Mouse (Mus musculus) adrenal gland, postnatal 10 days (tissue): ENCODE results near the gene D8Ertd738e. TPM values are rescaled to one million over a fixed set of nuclear protein-coding genes. Genes with fewer than 3 reads are reported as not detected.

ENCODE experiments used
- DNase-seq: peaks from one replicate; pipeline ENCODE4 v3.0.0; 2021; ENCODE audit warnings: mixed read lengths
- microRNA-seq: library from miRNA; unstranded; fragments of <30 nt; microRNA quantifications from one replicate; pipeline ENCODE4 v1.2.0, GENCODE M21; 2021
- total RNA-seq, 2 experiments: library from RNA; stranded (reverse); gene quantifications; 2 replicates each; pipeline ENCODE4 v1.2.3; 2021

The D8Ertd738e gene
- total RNA-seq, 2 experiments from 2014 or later: 210 to 233 TPM

DNA sequence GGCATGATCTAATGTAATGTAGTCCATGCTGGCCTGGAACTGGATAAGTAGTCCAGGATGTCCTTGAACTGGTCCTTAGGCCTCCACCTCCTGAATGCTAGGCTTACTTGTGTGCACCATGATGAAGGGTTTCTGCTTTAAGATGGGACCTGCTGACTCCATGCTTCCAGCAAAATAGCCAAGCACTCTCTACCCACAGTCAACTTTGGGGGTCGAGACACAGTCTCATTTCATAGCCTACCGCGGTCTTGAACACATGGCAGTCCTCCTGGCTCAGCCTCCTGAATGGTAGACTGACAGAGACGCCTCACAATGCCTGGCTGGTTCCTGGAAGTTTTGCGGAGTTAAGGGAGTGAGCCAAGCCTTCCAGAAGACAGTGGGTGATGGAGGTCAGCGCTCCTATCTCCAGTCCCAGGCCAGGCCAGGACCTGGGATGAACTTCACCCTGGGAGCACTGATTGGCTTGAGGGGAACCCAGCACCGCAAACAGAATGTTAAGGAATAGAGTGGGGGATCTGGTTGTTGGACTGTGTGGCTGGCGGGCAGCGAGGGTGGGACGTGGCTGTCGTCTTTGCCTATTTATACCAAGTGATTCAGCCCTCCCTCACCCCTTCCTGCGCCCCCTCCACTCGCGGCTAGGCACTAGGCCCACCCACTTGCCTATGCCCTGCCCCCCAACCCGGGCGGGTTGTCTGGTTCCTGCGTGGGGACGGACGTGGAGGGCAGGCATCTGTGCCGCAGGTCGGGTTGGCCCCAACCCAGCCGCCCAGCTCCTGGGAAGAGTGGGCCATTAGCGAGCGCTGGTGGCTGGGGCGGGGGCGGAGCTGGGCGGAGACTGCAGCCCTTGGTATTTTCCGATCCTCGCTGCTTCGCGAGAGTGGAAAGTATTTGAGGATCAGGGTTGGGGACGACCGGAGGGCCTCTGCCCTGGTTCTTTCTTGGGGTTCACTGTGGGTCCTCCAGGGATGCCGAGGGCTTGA is 46.3 kb downstream of the D8Ertd738e start:
- DNase-seq: peak; percentile 92

DNA sequence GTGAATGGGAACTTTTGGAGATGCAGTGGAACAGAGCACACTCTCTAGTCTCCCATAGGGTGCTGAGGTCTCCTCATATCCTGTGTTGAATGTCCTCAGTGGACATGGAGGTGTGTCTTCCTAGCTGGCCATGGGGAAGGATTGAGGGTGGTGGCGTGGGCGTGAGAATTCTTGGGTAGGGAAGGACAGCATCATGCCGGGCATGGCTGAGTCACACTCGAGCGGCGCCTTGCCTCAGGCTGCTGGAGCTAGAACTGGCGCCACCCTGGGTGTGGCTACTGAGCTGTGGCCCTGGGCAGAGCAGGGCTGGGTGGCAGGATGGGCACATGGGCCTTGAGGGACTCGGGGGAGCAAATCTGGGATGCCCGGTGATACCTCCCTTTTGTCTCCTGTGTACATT is 47.1 kb downstream of the D8Ertd738e start:
- DNase-seq: peak; percentile 78

DNA sequence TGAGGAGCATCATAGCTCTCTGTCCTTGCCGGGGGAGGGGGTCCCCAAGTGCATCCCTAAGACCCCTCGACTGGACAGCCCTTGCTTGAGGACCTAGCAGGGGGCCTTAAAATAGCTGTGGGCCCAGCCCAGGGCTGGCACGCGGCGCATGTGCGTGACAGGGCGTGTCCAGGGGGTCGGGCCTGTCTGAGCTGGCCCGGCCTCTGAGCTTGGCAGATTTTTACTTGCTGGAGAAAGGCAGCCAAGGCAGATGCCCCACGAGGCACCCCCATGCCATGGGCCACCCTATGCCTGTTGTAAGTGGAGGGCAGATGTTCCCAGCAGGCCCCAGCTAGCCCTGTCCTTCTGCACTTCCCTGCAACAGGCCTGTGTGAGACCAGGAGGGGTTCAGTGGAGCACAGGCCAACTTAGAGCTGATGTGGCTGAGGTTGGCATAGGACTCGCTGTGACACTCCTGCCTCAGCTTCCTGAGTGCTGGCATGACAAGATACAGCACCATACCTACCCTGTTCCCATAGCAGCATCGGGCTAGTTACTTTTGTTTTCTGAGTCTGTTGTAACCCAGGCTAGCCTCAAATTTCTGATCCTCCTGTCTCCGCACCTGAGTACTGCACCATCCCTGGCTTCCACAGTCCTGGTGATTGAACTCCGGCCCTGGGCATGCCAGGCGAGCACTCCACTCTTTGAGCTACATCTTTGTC is 47.8 kb downstream of the D8Ertd738e start:
- peak; percentile 88 for DNase-seq

DNA sequence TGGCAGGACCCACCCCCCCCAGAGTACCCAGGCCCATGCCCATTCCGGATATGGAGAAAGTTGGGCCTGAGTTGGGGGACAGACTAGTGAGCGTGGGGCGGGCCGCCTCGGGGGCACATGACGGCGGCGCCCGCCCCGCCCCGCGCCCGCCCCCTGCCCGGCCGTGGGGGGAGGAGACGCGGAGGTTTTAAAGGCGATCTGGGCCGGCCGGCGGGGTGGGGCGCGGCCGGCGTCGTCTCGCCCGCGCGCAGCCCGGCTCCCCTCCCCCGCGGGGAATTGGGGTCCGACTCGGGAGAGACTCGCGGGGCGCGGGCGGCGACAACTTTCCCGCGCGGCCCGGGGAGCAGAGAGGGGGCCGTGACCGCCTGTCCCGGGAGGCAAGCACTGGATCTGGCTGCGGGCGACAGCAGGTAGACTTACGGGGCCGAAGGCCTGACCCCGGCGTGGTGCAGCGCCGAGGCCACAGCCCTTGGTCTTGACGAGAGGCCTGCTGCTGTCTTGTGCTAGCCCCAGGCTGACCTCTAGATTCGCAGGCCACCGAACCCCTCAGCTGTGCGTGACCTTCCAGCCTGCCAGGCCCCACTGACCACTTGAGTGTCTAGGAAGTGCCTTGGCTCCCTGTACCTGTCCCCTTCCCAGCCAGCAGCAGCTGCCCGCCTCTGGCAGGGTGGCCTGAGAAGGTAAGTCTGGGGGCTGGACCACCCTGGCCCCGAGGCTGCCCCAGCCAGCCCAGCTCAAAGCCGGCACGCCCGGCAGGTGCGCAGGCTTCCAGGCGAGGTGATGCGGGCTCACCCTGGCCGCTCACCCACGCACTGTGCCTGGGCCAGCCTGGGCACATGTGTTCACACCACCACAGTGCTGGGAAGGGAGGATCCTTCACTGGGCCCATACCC is 48.6 kb downstream of the D8Ertd738e start:
- peak; percentile 90 for DNase-seq

DNA sequence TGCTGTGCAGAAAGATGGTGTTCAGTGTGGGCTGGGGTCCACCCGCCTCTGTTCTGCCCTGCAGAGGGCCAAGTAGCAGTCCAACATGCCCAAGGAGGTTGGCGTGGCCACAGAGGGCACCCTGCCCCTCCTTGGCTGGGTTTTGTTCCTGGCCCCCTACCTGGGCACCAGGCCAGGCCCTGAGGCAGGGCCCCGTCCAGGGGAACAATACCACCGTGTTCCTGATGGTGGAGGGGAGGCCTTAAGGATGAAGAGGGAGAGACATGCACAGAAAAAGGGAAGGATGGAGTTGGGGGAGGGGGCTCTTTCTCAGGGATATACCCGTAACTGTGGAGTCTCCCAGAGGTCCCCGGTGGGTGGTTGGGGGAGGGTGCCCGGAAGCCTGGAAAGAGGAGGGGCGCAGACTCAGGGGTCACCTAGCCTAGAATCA is 49.4 kb downstream of the D8Ertd738e start:
- DNase-seq: peak; percentile 29

DNA sequence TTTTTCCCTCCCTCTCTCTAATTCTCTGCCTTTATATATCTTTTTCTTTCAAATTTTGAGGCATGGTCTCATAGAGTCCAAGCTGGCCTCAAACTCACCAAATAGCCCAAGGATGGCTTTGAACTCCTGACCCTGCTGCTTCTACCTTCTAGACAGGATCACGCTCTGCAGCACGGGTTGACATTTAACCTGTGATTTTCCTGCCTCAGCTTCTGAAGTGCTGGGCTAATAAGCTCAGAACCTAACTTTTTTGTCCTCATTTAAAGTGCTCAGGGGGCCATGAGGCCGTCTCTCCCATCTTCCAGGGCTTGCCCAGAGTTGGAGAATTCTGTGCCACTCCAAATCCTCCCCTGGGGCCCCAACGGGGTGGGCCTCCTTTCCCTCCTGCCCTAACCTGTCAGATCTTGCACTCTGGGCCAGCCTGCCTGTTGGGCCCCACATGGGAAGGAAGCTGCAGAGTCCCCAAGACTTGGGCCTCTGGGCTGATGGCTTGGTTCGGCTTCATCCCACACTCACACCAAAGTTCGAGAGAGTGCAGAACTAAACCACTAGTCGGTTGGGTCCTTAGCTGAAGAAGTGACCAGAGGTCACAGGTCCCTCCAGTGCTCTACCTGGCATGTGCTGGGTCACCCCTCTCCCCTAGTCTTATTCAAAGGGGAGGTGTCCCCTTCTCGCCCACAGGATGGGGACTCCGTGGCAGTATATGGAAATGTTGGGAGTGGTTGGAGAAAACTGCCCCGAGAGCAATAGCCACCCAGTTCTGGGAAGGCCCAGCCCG is 50.0 kb downstream of the D8Ertd738e start:
- no peak for DNase-seq

DNA sequence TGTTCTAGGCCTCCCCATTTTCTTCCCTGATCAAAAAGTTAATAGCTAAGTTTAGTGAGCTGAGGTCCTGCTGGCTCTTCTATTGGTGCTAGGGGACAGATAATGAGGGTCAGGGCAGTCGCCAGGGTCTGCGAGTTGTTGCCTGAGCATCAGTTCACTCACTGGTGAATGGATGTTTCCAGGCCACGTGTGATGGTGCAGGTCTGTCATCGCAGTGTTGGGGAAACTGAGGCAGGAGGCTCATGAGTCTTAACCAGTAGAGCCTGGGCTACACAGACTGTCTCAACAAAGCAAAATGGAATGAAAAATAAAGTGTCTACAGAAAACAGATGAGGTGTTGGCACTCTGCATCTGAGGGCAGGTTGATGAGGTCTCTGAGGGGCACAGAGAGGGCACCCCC is 50.6 kb downstream of the D8Ertd738e start:
- DNase-seq: no peak

DNA sequence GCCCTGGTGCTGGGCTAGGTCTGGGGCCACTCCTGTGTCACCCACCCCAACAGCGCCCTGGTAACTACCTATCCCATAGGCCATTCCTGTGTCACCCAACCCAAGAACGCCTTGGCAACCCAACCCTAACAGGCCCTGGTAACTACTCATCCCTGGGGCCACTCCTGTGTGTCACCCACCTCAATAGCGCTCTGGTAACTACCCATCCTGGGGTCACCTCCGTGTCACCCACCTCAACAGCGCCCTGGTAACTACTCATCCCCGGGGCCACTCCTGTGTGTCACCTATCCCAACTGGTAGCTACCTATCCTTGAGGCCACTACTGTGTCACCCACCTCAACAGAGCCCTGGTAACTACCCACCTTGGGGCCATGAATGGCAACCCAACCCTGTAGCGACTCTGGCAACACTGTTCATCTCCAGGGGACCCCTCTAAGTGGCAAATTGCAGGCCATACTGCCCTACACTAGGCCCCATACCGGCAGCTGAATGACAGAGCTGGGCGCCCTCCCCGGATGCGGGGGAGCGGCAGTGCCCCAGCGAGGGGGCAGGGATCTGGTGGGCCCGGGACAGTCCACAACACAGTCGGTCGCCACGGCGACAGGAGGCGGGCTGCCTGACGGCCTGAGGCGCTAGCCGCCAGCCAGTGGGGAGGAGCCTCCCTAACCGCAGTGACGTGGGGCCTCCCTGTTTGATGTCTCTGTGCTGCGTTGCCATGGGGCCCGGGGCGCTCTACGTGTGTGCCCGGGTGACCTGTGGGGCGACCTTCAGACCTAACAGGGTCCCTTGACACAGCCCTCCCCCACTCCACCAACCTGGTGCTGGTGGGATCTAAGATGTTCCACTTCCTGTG is 51.4 kb downstream of the D8Ertd738e start:
- peak; percentile 92 for DNase-seq

DNA sequence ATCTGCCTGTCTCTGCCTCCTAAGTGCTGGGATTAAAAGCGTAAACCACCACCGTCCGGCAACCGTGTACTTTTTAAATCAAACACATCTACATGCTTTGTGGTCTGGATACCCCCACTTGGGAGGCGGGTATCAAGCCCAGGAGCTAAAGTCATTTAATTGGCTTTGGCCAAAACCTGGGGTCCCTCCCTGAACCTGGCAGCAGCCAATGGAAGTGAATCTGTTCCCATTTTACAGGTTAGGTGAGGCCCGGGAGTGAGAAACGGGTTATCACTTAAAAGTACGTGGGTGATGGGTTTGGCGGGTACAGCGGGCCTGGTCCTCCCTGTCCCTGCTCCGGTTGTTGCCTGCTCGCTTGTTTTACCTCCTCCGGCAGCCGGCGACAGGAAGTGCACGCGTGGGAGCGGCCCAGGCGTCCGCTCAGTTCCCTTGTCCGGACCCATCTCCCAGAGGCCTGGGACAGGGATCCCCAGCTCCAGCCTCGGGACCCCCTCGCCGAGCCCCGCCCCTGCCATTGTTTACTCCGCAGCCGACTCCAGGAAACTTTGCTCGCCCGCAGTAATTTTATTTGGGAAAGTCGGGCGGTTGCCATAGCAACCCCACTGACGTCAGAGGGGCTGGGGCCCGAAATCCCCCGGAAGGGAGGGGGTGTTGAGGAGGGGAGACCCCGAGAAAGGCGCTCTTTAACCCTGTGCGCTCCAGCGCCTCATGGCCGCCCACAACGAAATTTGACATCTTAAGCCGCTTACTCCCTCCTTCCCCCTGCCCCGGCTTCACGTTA is 52.2 kb downstream of the D8Ertd738e start:
- DNase-seq: peak; percentile 88

Small RNAs within 50 kb of the gene (microRNA-seq; reads per million reads assigned to microRNA genes)
- gene Mir23a (17,097 reads per million, percentile 96 among the genes with 10 or more reads in this experiment), gene Mir24-2 (not detected), gene Mir27a (1,108 reads per million, percentile 75 among the genes with 10 or more reads in this experiment), gene Mir3074-2 (not detected)

Other genes starting within 250 kb of the D8Ertd738e start
- gene 1700067K01Rik, start 248.2 kb downstream of the D8Ertd738e start, total RNA-seq: under 1 TPM; 0.48 to 0.60 TPM
- gene 2210011C24Rik, start 237.5 kb downstream of the D8Ertd738e start, total RNA-seq: under 1 TPM in 1 of 2 experiments, not detected in 1; 0.24 TPM
- under 1 TPM; 0.57 to 0.70 TPM for gene Palm3, start 228.2 kb downstream of the D8Ertd738e start, total RNA-seq
- 1 to 10 TPM; 5.3 to 6.9 TPM for gene Il27ra, start 207.1 kb downstream of the D8Ertd738e start, total RNA-seq
- under 1 TPM in 1 of 2 experiments, not detected in 1; 0.51 TPM for gene Rln3, start 204.7 kb downstream of the D8Ertd738e start, total RNA-seq
- gene Gm10643, start 184.6 kb downstream of the D8Ertd738e start, total RNA-seq: 1 to 10 TPM; 2.2 to 3.1 TPM
- 10 to 100 TPM; 12.4 to 14.7 TPM for gene Rfx1, start 182.9 kb downstream of the D8Ertd738e start, total RNA-seq
- gene Dcaf15, start 145.0 kb downstream of the D8Ertd738e start, total RNA-seq: 10 to 100 TPM; 17.7 to 20.6 TPM
- gene Podnl1, start 123.7 kb downstream of the D8Ertd738e start, total RNA-seq: 1 to 10 TPM in 1 of 2 experiments, under 1 TPM in 1; 1.00 to 1.8 TPM
- gene Cc2d1a, start 101.8 kb downstream of the D8Ertd738e start, total RNA-seq: 10 to 100 TPM; 18.6 to 27.0 TPM
- under 1 TPM; 0.36 to 0.79 TPM for gene 4930432K21Rik, start 101.7 kb downstream of the D8Ertd738e start, total RNA-seq
- 1 to 10 TPM in 1 of 2 experiments, under 1 TPM in 1; 0.96 to 2.3 TPM for gene Nanos3, start 64.5 kb downstream of the D8Ertd738e start, total RNA-seq
- 10 to 100 TPM; 22.7 to 26.3 TPM for gene Zswim4, start 12.7 kb downstream of the D8Ertd738e start, total RNA-seq
- gene Mri1, start 7.6 kb upstream of the D8Ertd738e start, total RNA-seq: 10 to 100 TPM; 28.0 to 34.4 TPM
- 10 to 100 TPM; 14.2 to 16.5 TPM for gene Ccdc130, start 20.7 kb upstream of the D8Ertd738e start, total RNA-seq
- 1 to 10 TPM; 5.3 to 9.5 TPM for gene Cacna1a, start 138.7 kb upstream of the D8Ertd738e start, total RNA-seq